Mouse (Mus musculus): ENCODE data around the gene Gprc5b. TPM values are rescaled to one million over a fixed set of nuclear protein-coding genes. Genes with fewer than 3 reads are reported as not detected.

Gene Gprc5b
- total RNA-seq, 1 experiment: 7.3 TPM

GRCm38 (mm10) chr7:118996137-118996837 lies 1.3 kb upstream of the Gprc5b start:
- Histone ChIP-seq H3K9me3 (ENCODE audit: control insufficient read depth, insufficient read depth, low read depth, low read length) (no peaks in the 10 kb centered on the region), H3K36me3 (ENCODE audit: control insufficient read depth, insufficient read depth, low read length, poor library complexity, severe bottlenecking) (no peaks in the 10 kb centered on the region), H3K4me3 (ENCODE audit: insufficient read depth in 1 of 2, low read depth in 1 of 2, low read length in 2 of 2, poor library complexity in 1 of 2, severe bottlenecking in 1 of 2) (no peak overlapping the region), H3K4me1 (ENCODE audit: control insufficient read depth in 2 of 2, insufficient read depth in 2 of 2, low read length in 2 of 2, poor library complexity in 1 of 2) (peaks cover 2 to 21% of the 10 kb centered on the region in 2 experiments; a peak in 3 of 4 replicates), H3K9ac (ENCODE audit: insufficient read depth, low read depth, low read length, poor library complexity, severe bottlenecking) (no peak overlapping the region), H3K27ac (ENCODE audit: insufficient read depth, low read depth, low read length, poor library complexity, severe bottlenecking) (no peak overlapping the region)
- DNase-seq (ENCODE audit: low read depth, low spot score): peak; percentile 81
- peak; percentile 85; the same call in 1 of the 2 replicates for TF ChIP-seq ZNF384 (IDR thresholded peaks at IDR 0.05; ENCODE audit: low read depth, low read length)
- peak; percentile 100 for TF ChIP-seq ZC3H11A (IDR thresholded peaks at IDR 0.05; ENCODE audit: borderline replicate concordance, low read depth, low read length)
- no peak for TF ChIP-seq MAFK (IDR thresholded peaks at IDR 0.05; ENCODE audit: insufficient read depth, low read depth, low read length)
- no peak for TF ChIP-seq CHD2 (IDR thresholded peaks at IDR 0.05; ENCODE audit: low read depth, low read length)
- no peak for TF ChIP-seq HCFC1 (IDR thresholded peaks at IDR 0.05; ENCODE audit: borderline replicate concordance, insufficient read depth, low read length)
- in situ Hi-C loops (cut with MboI; ENCODE audit: low sequenced_read_pairs in 2 of 2, unreplicated experiment in 2 of 2): loop anchor here (5.0 to 10.0 kb wide), 3 partner anchors 121 to 231 kb away; no protein-coding TSS in a partner anchor

- in situ Hi-C loops (cut with MboI; ENCODE audit: low sequenced_read_pairs in 2 of 2, unreplicated experiment in 2 of 2): loop anchor here (5.0 to 10.0 kb wide), 3 partner anchors 121 to 231 kb away; no protein-coding TSS in a partner anchor
- no peaks in the 10 kb centered on the region for H3K9me3 ChIP-seq (ENCODE audit: control insufficient read depth, insufficient read depth, low read depth, low read length)
These were observed 660 bp upstream of the Gprc5b start for GRCm38 (mm10) chr7:118995671-118996070.

GRCm38 (mm10) chr7:118994231-118994842 lies 674 bp downstream of the Gprc5b start:
- in situ Hi-C loops (cut with MboI; ENCODE audit: low sequenced_read_pairs in 2 of 2, unreplicated experiment in 2 of 2): loop anchor here (10.0 kb wide), 2 partner anchors 120 to 230 kb away; no protein-coding TSS in a partner anchor
- DNase-seq (ENCODE audit: low read depth, low spot score): no peak
- no peaks in the 10 kb centered on the region for H3K9me3 ChIP-seq (ENCODE audit: control insufficient read depth, insufficient read depth, low read depth, low read length)
- no peaks in the 10 kb centered on the region; the same call in 1 of the 2 replicates for H3K36me3 ChIP-seq (ENCODE audit: control insufficient read depth, insufficient read depth, low read length, poor library complexity, severe bottlenecking)
- H3K27ac ChIP-seq (ENCODE audit: insufficient read depth, low read depth, low read length, poor library complexity, severe bottlenecking): no peak overlapping the region
- H3K9ac ChIP-seq (ENCODE audit: insufficient read depth, low read depth, low read length, poor library complexity, severe bottlenecking): peak overlapping the region; percentile 76
- H3K4me1 ChIP-seq (ENCODE audit: control insufficient read depth in 2 of 2, insufficient read depth in 2 of 2, low read length in 2 of 2, poor library complexity in 1 of 2): peaks cover 2 to 22% of the 10 kb centered on the region in 2 experiments; a peak in 3 of 4 replicates
- H3K4me3 ChIP-seq (ENCODE audit: insufficient read depth in 1 of 2, low read depth in 1 of 2, low read length in 2 of 2, poor library complexity in 1 of 2, severe bottlenecking in 1 of 2): peak overlapping the region; percentile 75 to 76
- no peak for TF ChIP-seq HCFC1 (IDR thresholded peaks at IDR 0.05; ENCODE audit: borderline replicate concordance, insufficient read depth, low read length)

More at GRCm38 (mm10) chr7:118995671-118996070, 660 bp upstream of the Gprc5b start:
- Histone ChIP-seq H3K4me1 (ENCODE audit: control insufficient read depth in 2 of 2, insufficient read depth in 2 of 2, low read length in 2 of 2, poor library complexity in 1 of 2) (peaks cover 2 to 22% of the 10 kb centered on the region in 2 experiments; a peak in 3 of 4 replicates), H3K36me3 (ENCODE audit: control insufficient read depth, insufficient read depth, low read length, poor library complexity, severe bottlenecking) (no peaks in the 10 kb centered on the region), H3K9ac (ENCODE audit: insufficient read depth, low read depth, low read length, poor library complexity, severe bottlenecking) (0 out of 2 replicates have a peak overlapping the region, but pooled peaks have one; percentile 14), H3K4me3 (ENCODE audit: insufficient read depth in 1 of 2, low read depth in 1 of 2, low read length in 2 of 2, poor library complexity in 1 of 2, severe bottlenecking in 1 of 2) (peak overlapping the region; percentile 75 to 84; a peak in 3 of 4 replicates), H3K27ac (ENCODE audit: insufficient read depth, low read depth, low read length, poor library complexity, severe bottlenecking) (no peak overlapping the region)
- DNase-seq (ENCODE audit: low read depth, low spot score): no peak
- TF ChIP-seq HCFC1 (IDR thresholded peaks at IDR 0.05; ENCODE audit: borderline replicate concordance, insufficient read depth, low read length) (no peak), ZC3H11A (IDR thresholded peaks at IDR 0.05; ENCODE audit: borderline replicate concordance, low read depth, low read length) (no peak), MAFK (IDR thresholded peaks at IDR 0.05; ENCODE audit: insufficient read depth, low read depth, low read length) (no peak), ZNF384 (IDR thresholded peaks at IDR 0.05; ENCODE audit: low read depth, low read length) (no peak), CHD2 (IDR thresholded peaks at IDR 0.05; ENCODE audit: low read depth, low read length) (no peak)

- peak overlapping the region; percentile 75 to 76 for H3K4me3 ChIP-seq (ENCODE audit: insufficient read depth in 1 of 2, low read depth in 1 of 2, low read length in 2 of 2, poor library complexity in 1 of 2, severe bottlenecking in 1 of 2)
- no peak for DNase-seq (ENCODE audit: low read depth, low spot score)
- no peak for TF ChIP-seq ZNF384 (IDR thresholded peaks at IDR 0.05; ENCODE audit: low read depth, low read length)
- no peak for TF ChIP-seq MAFK (IDR thresholded peaks at IDR 0.05; ENCODE audit: insufficient read depth, low read depth, low read length)
- TF ChIP-seq HCFC1 (IDR thresholded peaks at IDR 0.05; ENCODE audit: borderline replicate concordance, insufficient read depth, low read length): no peak
- no peak for TF ChIP-seq CHD2 (IDR thresholded peaks at IDR 0.05; ENCODE audit: low read depth, low read length)
- TF ChIP-seq ZC3H11A (IDR thresholded peaks at IDR 0.05; ENCODE audit: borderline replicate concordance, low read depth, low read length): no peak
- H3K9me3 ChIP-seq (ENCODE audit: control insufficient read depth, insufficient read depth, low read depth, low read length): no peaks in the 10 kb centered on the region
- H3K4me1 ChIP-seq (ENCODE audit: control insufficient read depth in 2 of 2, insufficient read depth in 2 of 2, low read length in 2 of 2, poor library complexity in 1 of 2): peaks cover 2 to 22% of the 10 kb centered on the region in 2 experiments; a peak in 3 of 4 replicates
- peak overlapping the region; percentile 76 for H3K9ac ChIP-seq (ENCODE audit: insufficient read depth, low read depth, low read length, poor library complexity, severe bottlenecking)
- H3K27ac ChIP-seq (ENCODE audit: insufficient read depth, low read depth, low read length, poor library complexity, severe bottlenecking): no peak overlapping the region
- in situ Hi-C loops (cut with MboI; ENCODE audit: low sequenced_read_pairs in 2 of 2, unreplicated experiment in 2 of 2): loop anchor here (10.0 kb wide), 2 partner anchors 119 to 229 kb away; no protein-coding TSS in a partner anchor
- H3K36me3 ChIP-seq (ENCODE audit: control insufficient read depth, insufficient read depth, low read length, poor library complexity, severe bottlenecking): no peaks in the 10 kb centered on the region; the same call in 1 of the 2 replicates
These were observed 1.3 kb downstream of the Gprc5b start for GRCm38 (mm10) chr7:118993597-118994230.
